Mouse (Mus musculus): ENCODE measurements around the gene Cdyl.

The Cdyl gene

DNA sequence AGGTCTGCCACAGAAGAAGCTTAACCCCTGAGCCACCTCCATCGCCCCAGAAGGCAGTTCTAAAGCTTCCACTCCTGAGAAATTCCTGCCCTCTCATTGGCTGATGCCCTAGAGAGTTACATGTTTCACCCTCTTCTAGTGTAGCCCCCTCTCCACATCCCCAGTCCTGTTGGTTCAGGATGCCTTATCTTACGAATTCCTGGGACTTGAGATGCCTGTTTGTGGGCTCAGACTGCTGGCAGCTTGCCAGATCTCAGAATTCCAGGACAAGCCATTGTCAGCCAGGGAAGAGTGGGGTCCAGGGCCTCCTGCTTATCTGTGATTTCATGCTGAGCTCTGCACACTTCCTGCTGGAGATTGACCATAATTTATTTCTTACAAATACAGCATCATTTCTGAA lies 106.2 kb downstream of the Cdyl start:
- TF ChIP-seq GATA4 (IDR thresholded peaks at IDR 0.05; ENCODE audit: insufficient replicate concordance, low read length), result no peak

GRCm38 (mm10) chr13:35769673-35770072 lies 110.0 kb downstream of the Cdyl start:
- TF ChIP-seq GATA4 (IDR thresholded peaks at IDR 0.05; ENCODE audit: insufficient replicate concordance, low read length), result no peak

- TF ChIP-seq GATA4 (IDR thresholded peaks at IDR 0.05; ENCODE audit: insufficient replicate concordance, low read length), result no peak
Observed at GRCm38 (mm10) chr13:35770421-35770820, 110.8 kb downstream of the Cdyl start.

DNA sequence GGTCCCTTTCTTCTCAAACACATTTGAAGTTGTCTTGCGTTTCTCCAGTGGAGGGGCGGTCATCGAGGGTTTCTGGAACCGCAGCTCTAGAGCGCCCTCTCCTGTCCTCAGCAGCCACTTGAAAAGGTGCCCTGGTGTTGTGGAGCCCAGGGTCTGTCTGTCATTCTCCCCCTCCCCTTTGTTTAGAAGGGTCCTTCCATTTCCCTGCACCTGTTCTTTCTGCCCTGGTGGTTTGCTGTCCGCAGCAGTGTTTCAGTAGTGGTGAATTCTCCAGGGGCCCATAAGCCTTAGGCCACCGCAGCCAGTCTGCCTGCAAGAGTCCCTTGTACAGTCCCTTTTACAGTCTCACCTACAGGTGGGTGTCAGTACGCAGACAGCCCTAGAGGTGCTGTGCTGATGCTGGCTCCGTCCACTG lies 112.3 kb downstream of the Cdyl start:
- TF ChIP-seq GATA4 (IDR thresholded peaks at IDR 0.05; ENCODE audit: insufficient replicate concordance, low read length), result no peak

DNA sequence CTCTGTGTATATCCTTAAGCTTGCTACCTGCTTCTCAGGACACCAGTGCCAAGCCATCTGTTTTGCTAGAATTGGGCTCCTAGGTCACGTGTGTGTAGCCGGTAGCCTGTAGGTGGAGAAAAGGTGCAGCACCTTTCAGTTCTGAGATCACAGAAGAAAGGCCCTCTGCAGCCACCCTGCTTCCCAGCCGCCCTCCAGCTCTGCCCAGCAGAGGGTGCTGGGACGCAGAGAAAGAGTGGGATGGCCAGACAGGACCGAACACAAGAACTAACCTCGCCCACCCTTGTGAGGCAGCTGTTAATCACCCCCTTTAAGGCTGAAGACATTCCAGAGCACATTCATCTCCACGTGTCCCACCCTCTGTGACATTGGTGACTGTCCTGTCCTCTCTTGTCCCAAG lies 114.1 kb downstream of the Cdyl start:
- TF ChIP-seq GATA4 (IDR thresholded peaks at IDR 0.05; ENCODE audit: insufficient replicate concordance, low read length), result no peak

DNA sequence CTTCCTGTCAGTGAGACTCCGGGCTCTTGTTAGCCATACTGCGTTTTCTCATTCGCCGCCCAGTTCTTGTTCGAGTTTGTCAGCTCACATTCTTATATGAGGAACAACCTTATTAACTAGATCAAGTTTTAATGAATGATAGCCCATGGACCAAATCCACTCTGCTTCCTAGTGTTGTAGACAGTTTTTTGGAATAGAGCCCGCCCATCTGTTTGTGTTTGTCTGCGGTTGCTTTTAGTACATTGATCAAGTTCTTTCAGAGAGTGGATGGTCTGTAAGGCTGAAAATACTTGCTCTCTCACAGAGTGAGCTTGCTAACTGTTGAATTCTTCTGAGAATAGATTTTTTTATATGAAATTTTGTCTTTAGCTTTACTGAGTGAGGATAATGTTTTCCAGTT lies 116.5 kb downstream of the Cdyl start:
- TF ChIP-seq GATA4 (IDR thresholded peaks at IDR 0.05; ENCODE audit: insufficient replicate concordance, low read length), result no peak

DNA sequence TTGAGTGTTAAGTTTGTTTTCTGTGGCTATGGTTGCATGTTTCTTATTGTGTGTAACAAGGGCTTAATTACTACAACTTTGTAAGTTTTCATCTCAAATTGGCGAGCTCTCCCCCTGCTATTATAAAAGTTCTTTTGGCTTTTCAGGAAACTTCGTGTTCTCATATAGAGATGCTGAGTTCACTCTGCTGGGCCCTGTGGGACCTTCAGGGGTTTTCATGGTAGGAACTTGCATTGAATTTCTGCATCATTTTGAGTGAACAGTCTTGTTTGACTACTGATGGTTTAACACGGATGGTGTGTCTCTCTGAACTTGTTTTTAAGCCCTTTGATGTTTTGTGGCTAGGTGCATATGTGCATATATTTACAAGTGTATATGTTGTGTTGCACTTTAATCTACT lies 121.1 kb downstream of the Cdyl start:
- TF ChIP-seq GATA4 (IDR thresholded peaks at IDR 0.05; ENCODE audit: insufficient replicate concordance, low read length), result no peak

- no peak for TF ChIP-seq GATA4 (IDR thresholded peaks at IDR 0.05; ENCODE audit: insufficient replicate concordance, low read length)
Observed at GRCm38 (mm10) chr13:35781755-35782154, 122.1 kb downstream of the Cdyl start.

GRCm38 (mm10) chr13:35782949-35783348 lies 123.3 kb downstream of the Cdyl start:
- TF ChIP-seq GATA4 (IDR thresholded peaks at IDR 0.05; ENCODE audit: insufficient replicate concordance, low read length), result no peak

- no peak for TF ChIP-seq GATA4 (IDR thresholded peaks at IDR 0.05; ENCODE audit: insufficient replicate concordance, low read length)
Observed at GRCm38 (mm10) chr13:35783576-35783975, 123.9 kb downstream of the Cdyl start.

- TF ChIP-seq GATA4 (IDR thresholded peaks at IDR 0.05; ENCODE audit: insufficient replicate concordance, low read length), result no peak
Observed at GRCm38 (mm10) chr13:35784281-35784680, 124.6 kb downstream of the Cdyl start.

DNA sequence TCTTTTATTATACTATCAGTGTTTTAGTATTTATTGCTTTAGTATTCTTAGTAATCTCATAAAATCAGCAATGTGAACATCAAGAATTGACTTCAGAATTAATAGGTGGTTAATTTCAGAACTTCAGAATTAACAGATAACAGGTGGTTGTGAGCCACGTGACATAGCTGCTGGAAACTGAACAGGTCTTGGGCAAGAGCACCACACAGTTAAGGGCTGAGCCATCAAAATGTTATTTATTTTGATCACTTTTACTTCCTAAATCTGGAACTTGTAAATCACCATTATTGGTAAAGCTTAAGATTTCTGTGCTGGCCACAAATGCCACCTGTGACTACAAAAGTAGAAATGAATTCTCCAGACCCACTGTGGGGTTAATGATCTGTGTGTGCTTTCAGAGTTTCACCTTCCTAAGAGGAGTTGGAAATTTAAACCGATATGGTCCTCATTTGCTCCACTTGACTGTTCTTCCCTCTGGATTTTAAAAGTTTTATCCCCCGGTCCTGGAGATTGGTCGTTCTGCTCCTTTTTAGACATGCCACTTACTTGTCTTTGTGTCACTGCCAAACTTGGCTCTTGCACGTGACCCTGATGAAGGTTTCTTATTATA lies 125.8 kb downstream of the Cdyl start:
- TF ChIP-seq GATA4 (IDR thresholded peaks at IDR 0.05; ENCODE audit: insufficient replicate concordance, low read length), result no peak

DNA sequence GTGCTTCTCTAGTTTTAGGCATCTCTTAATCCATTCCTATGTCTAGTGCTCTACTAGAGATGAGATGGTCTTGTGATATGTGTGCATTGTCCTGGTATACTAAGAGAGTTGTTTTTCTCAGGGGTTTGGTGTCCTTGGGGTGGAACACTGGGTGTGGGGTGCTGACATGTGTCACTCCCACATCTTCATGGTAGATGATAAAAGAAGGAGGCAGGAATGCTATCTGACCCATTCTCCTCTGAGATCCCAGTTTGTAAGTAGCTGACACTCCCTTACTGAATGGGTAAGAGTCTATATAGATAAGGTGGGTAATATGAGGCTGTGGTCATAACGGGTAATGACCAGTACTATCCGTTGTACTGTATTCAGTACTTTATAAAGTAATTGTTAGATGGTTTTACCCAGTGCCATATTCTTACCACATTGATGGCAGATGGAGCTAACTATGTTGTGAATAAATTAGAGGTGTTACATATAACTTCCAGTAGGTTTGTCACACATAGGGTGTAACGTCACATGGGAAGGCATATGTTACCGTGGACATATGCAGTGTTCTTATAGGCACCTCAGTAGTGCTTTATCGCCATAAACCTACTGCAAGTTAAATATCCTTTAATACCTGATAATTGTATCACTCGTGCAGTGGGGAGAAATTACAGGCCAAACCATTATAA lies 127.2 kb downstream of the Cdyl start:
- TF ChIP-seq GATA4 (IDR thresholded peaks at IDR 0.05; ENCODE audit: insufficient replicate concordance, low read length), result no peak

DNA sequence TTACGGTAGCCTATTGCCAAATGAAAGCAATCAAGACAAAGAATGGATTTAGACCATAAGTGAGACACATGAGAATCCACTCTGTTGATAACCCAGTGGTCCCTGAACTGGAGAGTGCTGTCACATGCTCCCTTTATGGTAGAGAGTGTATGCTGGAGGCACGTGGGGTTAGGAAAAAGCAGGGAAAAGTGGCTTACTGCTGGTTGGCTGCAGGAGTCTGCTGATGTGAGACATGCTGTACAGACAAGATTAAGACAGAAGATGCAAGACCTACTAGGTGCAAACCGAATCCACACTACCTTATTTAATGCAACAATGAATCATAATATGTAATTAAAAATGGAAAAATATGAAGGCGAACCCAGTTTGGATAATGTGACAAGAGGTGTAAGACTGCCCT lies 129.9 kb downstream of the Cdyl start:
- TF ChIP-seq GATA4 (IDR thresholded peaks at IDR 0.05; ENCODE audit: insufficient replicate concordance, low read length), result no peak

- TF ChIP-seq GATA4 (IDR thresholded peaks at IDR 0.05; ENCODE audit: insufficient replicate concordance, low read length), result no peak
Observed at GRCm38 (mm10) chr13:35790431-35790830, 130.8 kb downstream of the Cdyl start.

DNA sequence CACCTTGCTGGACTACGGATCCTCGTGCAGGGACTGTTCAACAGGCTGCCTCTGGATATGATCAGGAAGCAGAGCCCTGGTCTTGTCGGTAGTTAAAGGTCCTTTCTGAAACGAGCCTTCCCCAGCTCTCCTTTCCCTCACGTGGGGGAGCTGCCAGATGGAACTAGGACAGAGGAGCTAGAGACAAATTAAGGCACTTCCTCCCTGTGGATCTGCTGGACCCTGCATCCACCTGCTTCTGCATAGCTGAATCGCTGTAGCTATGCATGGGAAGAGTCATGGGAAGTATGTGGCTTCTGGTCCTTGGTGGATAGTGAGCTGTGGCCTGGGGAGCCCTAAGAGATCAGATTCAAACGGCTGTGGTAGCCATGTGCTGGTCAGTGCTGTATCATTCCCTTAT lies 134.7 kb downstream of the Cdyl start:
- TF ChIP-seq GATA4 (IDR thresholded peaks at IDR 0.05; ENCODE audit: insufficient replicate concordance, low read length), result no peak

GRCm38 (mm10) chr13:35794774-35795173 lies 135.1 kb downstream of the Cdyl start:
- TF ChIP-seq GATA4 (IDR thresholded peaks at IDR 0.05; ENCODE audit: insufficient replicate concordance, low read length), result no peak

Measured in liver, adult (tissue).